Mouse (Mus musculus) adrenal gland, postnatal 25 days (tissue): ENCODE results near the gene Rpn1. TPM values are rescaled to one million over a fixed set of nuclear protein-coding genes. Genes with fewer than 3 reads are reported as not detected.
A peak's percentile ranks its signal among the peaks of the same experiment; 100 is the strongest.

ENCODE experiments used
- DNase-seq: peaks from one replicate; pipeline ENCODE4 v3.0.0; 2021; ENCODE audit warnings: mixed read lengths
- total RNA-seq: library from RNA; stranded (reverse); gene quantifications from 2 replicates; pipeline ENCODE4 v1.2.3, GENCODE M21; 2021

Gene Rpn1
- total RNA-seq, 1 experiment from 2014 or later, result 212 TPM

DNA sequence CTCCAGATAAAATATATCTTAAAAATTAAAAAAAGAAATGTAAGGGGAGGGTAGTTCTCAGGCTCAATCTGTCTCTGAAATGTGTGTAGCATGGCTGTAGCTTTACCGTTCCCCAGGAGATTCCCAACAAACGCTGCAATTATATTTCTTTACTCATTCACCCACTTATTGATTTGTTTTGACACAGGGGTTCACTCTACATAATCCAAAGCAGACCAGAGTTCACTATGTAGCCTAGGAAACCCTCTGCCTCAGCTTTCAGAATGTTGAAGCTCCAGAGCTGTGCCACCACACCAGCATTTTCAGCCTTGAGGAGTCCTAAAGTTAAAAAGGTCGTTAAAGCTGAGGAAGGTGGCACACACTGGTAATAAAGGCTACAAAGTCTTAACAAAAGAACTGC, 18.3 kb upstream of the Rpn1 start:
- no peak for DNase-seq

DNA sequence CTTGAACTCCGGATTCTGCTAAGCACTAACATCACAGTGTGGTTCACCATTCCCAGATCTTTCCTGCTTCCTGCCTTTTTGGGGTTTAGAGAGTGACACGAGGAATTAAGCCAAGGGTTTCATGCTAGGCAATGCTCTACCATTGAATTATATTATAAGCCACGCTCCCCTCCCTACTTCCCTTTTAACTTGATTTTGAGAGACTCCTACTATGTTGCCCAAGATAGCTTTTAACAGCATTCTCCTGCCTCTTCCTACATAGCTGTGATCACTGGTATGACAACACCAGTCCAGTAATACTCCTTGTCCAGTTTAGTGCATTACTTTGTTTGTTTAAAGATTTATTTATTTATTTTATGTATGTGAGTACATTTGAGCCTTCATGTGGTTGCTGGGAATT, 16.6 kb upstream of the Rpn1 start:
- no peak for DNase-seq

DNA sequence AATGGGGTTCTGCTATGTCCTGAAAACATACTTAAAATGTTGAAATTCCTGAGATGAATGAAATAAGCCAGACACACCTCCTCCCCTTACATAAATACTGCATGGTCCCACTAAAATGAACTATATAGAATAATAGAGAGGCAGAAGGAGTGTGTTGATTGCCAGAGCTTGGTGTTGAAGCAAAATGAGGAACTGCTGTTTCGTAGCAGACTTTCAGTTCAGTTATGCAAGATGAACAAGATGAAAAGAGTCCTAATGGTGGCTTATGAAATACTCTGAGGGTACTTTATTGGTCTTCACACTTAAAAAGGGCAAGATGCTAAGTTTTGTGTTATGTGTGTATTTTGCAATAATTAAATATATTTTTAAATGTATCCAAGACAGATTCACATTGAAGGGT, 15.5 kb upstream of the Rpn1 start:
- DNase-seq, result no peak

DNA sequence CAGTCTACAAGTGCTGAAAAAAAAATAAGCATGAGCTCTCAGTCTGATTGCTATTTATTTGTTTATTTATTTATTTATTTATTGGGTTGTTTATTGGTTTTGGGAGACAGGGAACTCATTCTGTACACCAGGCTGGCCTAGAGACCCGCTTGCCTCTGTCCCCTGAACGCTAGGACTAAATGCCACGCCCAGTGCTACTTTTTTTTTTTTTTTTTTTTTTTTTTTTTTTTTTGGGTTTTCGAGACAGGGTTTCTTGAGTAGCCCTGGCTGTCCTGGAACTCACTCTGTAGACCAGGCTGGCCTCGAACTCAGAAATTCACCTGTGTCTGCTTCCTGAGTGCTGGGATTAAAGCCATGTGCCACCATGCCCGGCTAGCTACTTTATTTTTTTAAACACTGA, 13.8 kb upstream of the Rpn1 start:
- no peak for DNase-seq

DNA sequence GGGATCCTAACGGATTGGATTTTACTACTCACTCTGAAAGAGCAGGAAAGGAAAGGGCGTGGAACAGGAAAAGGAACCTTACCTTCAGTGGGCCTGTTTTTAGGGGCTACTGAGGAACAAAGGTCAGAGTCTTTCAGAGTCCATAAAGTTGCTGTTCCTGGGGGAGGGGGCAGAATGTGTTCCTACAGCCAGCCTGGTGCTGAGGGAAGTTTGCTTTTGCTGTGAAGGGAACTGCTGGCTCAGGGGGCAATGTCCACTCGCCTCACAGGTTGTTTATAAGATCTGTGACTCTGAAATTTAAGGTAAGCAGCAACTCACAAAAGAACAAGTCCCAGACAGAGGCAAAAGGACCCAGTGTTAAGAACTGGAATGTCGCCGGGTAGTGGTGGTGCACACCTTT, 13.1 kb upstream of the Rpn1 start:
- no peak for DNase-seq

DNA sequence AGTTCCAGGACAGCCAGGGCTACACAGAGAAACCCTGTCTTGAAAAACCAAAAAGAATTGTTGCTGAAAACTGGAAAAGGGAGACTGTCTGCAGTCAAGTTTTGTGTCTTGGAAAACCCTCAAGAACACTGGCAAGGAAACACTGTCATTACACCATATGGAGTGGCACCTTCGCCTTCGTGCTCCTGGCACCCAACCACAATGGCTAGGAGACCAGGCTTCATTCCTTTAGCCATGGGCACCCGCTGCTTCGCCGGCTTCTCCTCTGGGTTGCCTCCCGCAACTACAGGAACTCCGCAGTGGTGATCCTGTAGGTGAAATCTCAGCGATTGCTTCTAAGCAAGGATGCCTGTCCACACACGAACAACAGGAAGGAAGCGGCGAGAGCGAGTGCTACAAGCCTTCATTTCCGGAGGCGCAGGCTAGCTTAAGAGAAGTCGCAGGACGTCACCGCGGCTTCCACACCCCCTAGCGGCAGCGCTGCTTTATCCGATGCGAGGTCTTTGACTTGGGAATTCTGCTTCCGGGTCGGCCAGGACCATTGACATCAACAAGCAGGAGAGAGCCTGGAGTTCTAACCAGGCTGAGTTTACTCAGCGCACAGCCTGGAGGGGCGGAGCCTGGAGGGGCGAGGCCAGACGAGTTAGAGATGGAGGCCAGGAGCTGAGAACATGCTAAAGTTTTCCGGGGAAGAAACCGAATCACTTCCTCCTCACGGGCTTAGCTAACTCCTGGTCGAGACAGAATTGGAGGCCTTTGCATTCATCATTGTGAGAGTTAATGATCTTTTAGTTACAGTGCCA, 9.3 kb upstream of the Rpn1 start:
- DNase-seq, result peak; percentile 94

DNA sequence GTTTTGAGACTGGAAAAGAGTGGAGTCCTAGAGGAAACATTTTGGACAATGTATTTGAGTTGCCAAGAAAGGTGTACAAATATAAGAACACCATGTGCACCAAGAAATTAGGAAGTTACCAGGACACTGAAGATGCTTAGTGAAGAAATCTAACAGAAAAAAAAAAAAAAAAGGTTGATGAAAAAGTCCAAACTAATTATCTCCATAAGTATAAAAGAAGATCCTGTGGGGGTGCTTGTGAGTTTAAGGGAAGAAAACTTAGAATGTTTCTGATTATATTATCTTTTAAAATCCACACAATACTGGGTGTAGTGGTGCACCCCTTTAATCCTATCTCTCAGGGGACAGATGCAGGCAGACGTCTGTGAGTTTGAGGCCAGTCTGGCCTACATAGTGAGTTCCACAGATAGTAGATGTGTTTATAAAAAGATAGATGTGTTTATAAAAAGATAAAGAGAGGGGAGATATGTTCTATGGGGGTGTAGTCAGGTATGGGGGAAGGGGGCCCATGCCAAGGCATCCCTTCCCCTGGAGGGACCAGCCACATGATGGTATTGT, 8.2 kb upstream of the Rpn1 start:
- DNase-seq, result no peak

DNA sequence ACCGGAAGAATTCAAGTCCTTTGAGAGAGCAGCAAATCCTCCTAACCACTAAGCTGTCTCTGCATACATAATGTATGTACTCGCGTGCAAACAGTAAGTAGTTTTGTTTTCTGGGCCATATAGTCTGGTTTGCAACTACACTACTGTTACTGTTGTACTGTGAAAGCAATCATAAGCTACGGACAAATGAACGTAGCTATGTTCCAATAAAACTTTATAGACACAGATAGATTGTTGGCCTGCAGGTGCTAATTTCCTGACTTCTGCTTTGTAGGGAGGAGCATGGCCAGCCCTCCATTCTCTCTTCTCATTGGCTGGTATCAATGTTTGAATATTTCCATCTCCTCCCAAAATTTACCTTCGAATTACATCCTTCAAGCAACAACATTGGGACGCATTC, 1.2 kb upstream of the Rpn1 start:
- DNase-seq, result no peak

DNA sequence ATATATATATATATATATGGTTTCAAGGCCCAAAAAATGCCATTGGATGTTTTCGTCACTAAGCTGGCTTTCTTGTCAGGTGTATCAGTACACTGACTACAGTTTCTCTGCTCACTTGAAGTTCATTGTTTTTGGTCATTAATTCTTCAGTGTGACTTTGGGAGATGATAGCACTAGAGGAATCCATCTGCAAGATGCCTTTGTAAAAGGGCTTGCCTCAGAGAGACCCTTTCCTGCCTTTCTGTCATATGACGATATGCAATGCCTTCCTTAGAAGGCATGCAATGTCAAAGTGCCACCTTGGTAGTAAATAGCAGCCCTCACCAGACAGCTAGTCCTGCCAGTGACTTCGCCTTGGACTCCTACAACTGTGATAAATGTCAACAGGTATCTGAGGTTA, 610 bp upstream of the Rpn1 start:
- no peak for DNase-seq

DNA sequence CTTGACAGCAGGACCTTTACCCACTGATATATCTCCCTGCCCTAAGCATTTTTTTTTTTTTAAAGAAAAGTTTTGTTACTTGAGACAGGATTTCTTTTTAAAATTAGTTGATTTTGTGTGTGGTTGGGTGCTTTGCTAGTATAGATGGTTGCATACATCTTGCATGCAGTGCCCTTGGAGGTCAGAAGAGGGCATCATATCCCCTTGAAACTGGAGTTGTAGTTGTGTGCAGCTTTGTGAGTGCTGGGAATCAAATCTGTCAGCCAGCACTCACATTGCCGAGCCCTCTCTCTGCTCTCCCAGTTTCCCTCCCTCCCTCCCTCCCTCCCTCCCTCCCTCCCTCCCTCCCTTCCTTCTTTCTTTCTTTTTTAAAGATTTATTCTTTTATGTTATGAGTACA, 4.7 kb downstream of the Rpn1 start:
- no peak for DNase-seq

DNA sequence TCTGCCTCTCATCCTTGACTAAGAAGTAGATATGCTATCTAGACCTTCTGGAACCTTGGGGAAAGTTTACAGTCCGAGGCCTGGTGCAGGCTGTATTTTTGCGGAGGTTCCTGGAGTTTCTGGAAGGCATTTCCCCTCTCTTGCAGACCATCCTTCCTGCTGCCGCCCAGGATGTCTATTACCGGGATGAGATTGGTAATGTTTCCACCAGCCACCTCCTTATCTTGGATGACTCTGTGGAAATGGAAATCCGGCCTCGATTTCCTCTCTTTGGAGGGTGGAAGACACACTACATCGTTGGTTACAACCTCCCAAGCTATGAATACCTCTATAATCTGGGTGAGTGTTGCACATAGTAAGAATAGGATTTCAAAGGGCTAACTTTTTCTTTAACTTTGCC, 11.1 kb downstream of the Rpn1 start:
- no peak for DNase-seq

DNA sequence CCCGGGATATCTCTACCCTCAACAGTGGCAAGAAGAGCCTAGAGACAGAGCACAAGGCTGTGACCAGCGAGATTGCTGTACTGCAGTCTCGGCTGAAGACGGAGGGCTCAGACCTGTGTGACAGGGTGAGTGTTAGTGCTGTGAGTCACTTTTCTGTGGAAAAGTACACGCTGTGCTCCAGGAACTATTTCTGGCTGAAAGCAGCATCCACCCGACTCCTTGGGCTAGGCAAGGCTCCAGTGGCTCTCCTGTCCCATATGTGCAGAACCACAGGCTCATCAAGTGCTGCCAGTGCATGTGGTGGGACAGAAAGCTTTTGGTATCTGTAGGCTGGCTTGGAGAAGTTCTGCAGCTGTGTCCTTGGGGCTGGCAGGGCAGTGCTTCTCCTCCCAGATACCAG, 17.8 kb downstream of the Rpn1 start:
- DNase-seq, result no peak

DNA sequence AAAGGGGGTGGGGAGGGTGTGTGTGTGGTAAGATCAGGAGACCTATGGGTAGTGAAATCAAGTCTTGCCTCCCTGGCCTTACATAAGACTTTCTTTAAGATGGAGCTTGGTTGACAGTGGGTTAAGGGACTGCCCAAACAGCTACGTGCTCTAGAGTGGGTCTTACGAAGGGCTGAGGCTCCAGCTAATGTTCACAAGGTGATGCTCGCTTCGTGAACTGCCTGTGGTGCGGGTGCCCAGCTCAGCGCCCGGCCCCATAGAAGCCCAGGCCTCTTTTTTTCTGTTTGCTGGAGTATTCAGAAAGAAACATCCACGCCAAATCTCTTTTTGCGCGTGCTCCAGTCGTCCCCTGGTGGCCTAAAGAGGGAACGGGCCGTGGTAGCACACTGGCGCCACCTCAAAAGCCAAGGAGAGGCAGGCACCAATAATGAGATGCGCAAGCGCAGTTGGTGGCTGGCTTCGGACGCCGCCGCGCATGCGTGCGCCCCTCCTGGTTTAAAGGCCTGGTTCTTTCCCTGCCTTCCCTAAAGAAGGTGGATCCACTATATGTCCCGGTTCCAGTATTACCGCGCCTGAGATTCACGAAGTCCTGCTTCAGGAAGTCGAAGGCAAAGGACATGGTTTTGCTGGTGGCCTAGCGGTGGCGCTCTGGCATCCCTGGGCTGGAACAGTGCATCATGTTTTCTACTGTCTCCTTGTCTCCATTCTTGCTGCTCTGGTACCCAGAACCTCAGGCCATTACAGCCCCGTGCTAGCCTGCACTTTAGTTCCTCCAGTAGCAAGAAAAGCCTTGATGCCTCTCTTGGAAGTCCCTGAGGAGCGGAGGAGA, 21.7 kb downstream of the Rpn1 start:
- DNase-seq, result peak; percentile 91

DNA sequence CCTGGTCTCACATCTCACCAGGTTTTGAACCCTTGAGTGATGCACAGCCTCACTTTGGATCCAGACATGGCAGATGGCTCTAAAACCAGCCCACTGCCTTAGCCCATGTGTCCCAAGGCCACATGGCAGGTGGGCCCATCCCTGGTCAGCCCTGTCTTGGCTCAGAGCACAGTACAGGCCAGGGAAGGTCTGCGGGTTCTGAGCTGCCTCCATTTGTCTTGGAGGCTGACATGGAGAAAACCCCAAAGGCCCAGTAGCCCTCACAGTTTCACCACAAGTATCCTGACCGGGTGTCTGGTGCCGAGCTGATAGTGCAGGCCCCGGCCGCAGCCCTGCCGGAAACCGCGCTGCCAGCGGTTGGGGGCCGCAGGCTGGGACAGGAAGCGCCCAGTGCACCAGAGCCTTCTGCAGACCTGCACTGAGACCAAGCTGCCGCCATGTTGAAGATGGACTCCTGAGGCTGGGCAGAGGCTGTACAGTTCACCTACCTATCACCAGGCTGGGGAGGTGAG, 22.4 kb downstream of the Rpn1 start:
- no peak for DNase-seq

DNA sequence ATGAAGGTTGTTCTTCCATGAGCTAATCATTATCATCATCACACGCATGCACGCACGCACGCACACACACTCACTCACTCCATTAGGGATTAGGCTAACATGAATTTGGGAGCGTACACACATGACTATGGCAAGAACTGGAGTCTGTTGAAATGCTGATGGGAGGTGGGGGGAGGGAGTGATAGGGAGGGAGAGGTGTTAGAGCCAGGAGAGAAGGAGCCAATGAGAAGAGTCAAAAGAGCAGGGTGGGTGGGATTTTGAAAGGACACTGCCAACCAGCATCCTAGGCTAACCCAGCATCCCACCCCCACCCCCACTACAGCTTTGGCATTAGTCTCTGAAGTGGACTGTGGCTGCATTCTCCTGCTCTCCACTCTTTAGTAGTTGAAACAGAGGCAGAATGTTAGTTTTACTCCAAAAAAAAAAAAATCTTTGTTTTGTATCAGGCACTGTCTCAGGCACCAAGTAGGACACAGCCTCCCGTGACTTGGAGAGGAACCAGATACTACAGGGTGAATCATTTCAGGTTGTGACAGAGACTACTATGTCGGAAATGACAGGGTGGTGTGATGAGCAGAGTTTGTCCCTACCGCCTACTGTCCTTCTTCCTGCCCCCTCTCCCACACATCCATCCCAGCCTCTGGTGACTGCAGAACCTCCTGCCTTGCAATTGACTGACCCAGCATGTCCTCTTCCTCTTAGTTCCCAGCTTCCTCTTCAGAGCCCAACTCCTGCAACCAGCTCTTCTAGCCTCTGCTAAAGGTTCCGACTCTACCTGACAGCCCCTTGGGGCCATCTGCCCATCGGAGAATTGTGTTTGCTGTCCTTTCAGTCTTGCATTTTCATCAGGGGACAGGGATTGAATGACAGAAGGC, 23.6 kb downstream of the Rpn1 start:
- DNase-seq, result no peak

DNA sequence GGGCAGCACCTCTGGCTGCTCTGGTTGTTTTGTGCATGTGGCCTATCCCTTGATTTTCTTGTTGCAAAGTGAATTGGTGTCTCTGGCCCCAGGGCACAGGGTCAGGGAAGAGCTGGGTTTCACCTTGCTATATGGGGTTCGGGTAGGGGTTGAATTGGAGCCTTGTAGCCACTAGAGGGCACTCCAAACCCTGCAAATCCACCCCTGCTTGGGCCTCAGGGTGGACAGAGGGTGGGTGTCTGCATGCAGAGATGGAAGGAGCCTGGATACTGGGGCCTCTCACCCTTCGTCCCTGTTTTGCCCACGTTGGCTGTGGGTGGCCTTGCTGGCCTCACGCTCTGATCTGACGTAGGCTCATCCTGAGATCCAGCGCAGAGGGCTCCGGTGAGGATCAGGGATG, 28.9 kb downstream of the Rpn1 start:
- DNase-seq, result peak; percentile 63

DNA sequence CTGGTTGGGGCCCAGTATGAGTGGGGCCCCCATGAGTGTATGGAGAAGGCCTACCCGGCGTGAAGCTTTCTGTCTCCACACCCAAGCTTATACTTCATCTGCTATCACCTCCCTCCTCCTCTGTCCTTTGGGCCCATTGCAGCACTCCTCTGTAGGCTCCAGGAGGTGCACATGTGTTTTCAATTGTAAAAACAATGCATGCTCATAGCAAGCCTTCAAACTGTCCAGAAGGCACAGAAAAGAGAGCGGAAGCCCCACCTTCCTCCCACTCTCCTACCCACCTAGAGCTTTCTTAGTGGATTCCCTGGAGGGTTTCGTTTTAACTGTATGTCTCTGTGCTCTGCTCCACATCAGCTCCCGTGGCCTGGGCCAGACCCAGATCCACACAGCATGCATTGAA, 30.1 kb downstream of the Rpn1 start:
- no peak for DNase-seq

DNA sequence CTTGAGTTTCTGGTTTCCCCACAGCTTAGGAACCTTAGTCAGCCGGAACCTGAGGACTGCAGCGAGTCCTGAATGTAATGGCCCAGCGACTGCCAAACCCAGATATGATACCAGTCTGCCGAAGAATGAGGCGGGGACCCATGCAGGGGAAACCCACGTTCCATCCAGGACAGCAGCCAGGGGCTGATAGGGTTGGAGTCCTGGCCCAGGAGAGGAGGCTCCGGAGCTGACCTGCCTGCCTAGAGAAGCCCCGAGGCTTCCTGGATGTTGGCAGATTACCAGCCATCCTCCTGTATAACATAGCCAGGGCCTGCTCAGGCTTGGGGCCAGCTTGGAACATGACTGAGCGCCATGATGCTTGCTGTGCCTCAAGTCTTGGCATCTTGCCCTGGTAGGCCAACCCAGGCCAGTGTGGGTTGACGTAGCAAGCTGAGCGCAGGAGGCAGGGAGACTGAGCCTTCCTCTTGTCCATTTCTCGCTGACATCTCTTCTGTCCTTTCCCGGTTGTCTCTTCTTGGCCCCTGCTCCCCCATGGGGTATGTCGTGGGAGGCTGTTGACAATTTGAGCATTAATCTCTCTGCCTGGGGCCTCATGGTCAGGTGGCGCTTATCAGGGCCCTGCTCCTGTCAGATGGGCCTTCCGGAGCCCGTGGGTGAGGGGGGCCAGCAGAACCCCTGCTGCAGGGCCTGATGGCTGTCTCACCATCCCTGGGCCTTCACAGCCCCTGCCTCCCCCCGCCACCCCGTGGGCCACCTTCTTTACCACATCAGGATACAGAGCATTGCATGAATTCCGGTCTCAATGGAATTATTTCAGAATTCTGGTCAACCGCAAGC, 32.3 kb downstream of the Rpn1 start:
- peak; percentile 42 for DNase-seq

DNA sequence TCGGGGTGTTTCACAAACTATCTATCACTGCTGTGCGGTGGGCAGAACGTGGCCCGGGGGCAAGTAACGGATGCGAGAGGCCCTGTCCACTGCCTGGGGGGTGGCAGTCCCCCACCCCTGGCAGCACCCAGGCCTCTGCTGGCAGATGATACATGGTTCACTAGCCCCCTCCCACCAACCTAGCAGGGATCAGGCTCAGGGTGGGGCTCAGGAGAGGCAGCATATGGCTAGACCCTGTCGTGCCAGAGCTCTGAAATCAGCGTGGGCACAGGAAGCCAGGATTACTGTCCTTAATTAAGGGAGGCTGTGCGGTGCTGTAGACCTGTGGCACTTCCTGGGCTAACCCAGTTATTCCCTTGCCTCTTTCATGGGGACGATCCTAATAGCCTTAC, 32.9 kb downstream of the Rpn1 start:
- no peak for DNase-seq

DNA sequence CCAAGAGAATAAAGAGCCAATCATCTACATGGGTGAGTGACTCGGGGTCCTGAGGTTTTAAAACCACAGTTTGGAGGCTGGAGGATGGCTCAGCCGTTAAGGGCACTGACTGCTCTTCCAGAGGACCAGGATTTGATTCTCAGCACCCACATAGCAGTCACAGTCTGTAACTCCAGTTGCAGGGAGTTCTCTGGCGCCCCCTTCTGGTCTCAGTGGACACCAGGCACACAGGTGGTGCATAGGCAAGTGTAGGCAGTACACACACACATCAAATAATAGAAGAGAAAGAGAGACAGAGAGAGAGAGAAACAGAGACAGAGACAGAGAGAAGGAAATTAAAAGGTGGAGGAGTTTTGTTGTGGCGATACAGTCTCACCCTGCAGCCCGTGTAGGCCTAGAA, 35.0 kb downstream of the Rpn1 start:
- DNase-seq, result no peak

DNA sequence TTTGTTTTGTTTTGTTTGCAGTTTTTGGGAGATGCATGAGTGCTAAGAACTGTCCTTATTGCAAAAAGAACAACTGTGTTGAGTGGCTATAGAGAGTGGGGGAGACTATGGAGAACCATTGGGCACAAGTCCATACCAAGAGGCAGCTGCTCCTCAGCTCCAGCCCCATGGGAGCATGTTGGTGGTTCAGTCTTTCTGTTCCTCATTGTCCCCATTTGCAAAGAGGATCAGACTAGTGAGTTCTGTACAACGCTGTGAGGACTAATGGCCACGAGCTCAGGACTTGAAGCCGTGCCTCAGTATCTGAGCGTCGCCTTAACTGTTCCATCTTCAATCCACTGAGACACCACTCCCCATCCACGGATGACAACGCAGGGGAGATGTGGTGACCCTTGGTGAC, 36.5 kb downstream of the Rpn1 start:
- no peak for DNase-seq
